Mouse (Mus musculus): ENCODE results near the gene Slc2a2.
"Not testable (repeated sequence)": the region's sequence is repeated elsewhere in the genome, so short reads cannot be mapped to it uniquely, and the experiment has no call there.

Slc2a2 gene

DNA sequence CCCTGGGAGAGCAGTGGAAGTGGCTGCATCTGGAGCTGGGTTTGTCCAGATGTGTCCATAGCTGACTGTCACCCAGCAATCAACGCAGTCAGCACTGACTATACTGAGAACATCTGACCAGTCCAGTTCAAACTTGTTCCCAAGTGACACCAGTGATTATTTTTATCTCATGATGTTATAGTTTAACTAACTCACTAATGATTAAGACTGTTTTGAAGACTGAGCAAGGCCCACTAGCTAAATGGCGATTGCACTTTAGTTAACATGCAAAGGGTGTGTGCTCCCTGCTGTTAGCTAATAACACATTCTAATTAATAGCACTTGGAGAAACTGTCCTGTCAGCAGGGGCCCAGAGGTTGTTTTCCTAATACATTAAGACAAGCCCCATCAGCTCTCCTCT is 39.3 kb downstream of the Slc2a2 start:
- no peak for DNase-seq

DNA sequence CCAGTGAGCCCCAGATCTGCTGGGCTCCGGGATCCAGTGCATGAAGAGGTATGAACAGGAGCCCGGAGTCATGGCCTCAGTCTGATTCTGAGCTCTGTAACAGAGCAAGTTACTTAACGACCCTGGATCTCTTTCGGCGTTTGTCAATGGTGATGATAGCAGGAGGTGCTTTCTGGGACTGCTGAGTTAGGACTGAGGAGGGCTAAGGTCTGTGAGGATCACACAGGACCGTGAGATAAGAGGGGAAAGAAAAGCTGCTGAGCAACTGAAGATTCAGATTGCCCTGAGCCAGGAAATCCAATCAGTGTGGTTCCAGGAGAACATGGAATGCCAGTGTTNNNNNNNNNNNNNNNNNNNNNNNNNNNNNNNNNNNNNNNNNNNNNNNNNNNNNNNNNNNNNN is 42.6 kb downstream of the Slc2a2 start:
- DNase-seq, result no peak

DNA sequence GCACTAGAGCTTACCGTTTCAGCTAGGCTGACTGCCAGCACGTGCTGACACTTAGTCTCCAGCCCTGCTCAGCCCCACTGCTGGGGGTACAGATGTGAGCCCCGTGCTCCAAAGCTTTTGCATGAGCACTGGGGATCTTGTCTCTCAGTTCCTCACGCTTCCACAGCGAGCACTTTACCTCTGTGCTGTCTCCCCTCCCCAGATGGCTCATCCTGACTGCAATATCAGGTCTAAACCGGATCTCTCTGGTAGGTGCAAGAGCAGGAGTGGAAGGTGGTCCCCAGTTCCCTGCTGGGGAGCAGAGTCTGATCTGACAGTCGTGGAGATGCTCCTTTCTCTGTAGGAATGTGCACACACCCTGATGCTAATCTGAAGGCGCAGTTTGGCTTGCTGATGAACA is 45.5 kb downstream of the Slc2a2 start:
- DNase-seq, result no peak

DNA sequence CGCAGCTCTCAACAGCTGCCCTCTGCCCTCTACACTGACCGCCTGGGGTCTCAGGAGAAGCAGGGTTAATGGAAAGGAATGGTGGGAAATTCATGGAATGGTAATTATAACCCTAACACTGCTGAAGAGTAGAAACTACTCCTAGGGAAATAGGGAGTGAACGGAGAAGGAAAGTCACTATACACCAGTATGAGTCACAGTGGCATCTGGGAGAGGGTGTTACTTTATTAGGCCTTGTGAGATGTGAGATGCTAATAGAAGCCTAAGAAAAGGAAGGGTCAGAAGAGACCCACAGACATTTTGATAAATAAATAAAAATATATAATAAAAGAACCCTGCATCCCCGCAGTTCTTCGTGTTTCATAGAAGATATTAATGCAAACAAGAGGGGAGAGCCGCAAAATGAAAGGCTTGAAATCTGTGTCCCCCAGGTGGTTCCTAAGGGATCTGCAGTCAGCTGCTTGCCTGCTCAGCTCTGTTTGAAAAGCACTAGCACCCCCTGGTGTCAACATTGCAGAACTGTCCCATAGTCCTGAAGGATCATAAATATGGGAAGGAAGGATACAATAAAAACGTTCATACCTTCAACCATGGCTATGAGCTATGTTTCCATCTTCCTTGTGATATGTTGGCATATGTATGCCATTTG is 48.3 kb downstream of the Slc2a2 start:
- DNase-seq, result peak; percentile 10 to 26

DNA sequence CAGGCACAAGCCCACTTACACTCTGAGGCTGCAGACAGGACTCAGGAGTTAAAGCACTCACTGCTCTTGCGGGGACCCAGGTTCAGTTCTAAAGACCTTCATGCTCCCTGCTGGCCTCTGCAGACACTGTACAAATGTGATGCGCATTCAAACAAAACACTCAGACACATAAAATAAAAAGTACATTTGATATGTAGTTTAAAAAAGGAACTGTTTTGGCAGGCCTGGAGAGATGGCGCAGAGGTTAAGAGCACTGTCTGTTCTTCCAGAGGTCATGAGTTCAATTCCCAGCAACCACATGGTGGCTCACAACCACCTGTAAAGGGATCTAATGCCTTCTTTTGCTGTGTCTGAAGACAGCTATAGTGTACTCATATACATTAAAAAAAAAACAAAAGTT is 50.4 kb downstream of the Slc2a2 start:
- DNase-seq, result no peak

DNA sequence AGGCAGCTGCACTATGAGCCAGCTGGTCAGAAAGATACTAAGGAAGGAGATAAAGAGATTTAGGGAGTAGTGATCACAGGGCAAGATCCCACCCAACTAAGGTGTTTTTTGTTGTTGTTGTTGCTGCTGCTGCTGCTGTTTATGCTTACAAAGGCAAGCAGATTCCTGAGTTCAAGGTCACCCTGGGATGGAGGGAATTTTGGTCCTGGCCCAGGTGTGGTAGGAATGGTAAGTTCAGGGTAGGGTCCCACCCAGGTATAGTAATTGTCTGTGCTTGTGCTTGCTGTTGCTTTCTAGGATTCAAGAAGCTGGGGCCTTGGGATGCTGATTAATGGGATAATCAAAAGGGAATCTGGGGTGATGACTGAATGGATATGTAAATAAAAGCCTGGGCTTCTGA is 51.3 kb downstream of the Slc2a2 start:
- DNase-seq, result no peak

DNA sequence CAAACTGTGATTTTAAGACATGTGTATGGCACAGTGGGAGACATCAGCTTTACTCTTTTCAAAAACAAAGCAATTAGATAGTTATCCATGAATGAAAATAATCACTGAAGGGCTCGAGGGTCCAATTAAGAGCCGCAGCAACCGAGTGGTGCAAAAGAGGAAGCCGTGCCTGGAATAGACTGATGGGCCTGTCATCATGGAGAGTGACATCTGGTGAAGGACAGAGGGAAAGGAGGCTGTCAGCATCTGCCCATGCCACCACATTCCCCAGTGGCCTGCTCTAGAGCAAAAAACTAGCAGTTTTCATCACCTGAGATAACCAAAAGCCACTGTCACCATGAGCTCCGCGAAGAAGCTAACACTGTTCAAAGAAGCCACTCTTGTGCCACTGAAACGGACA is 57.8 kb downstream of the Slc2a2 start:
- no peak for DNase-seq

DNA sequence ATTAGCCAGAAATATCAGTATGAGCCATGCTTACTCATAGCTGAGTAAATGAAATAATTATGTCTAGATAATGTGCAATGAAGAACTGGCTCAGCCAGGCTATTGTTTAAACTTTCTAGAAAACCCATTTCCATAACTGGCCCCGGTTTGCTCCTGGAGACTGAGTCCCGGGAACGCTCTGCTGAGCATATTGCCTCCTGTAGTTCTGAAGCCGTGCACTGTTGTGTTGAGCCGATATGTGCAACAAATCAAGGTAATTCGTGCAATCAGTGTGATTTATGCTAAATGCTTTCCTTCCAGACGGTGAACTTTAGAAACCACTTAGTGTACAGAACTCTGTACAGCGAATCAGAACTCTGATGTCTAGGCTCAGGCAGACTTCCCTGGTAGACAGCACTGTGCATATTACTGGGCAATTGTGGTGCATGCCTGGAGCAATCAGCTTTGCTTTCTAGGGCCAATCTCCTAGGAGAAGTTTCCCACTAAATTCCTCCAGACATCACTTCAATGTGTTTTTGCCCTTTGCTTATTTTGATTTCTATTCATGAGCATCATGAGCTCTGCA is 63.6 kb downstream of the Slc2a2 start:
- no peak for DNase-seq

DNA sequence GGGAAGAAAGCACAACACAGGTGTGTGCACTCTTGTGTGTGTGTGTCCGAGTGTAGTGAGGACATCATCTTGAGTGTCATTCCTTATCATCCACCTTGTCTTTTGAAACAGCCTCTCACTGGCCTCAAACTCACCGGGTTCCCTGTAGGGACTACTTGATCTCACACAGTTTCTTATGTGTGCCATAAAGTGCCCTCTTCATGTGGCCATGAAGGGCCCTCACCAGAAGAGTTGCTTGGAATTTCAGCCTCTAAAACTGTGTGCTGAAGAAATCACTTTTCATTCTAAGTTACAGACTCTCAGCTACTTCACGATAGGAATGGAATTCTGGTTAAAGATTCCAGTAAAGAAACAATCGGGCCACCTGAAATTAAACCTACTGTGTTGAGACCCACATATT is 69.2 kb downstream of the Slc2a2 start:
- DNase-seq, result no peak

DNA sequence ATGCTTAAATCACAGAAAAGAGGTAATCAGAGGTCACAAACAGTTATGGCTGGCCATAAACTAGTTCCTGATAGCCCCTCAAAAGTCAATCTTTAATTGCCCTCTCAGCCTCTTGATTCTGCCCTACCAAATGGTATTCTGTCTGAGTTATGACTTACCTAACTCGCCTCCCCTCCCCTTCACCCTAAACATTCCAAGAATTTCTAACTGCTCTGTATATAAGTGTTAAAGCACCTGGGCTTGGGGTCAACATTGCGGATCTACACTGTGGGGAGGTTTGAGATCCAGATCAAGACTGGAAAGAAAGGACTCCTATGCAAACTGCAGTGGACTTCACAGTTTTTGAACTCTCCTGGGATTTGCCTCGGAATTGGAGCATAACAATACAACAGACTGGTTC is 70.5 kb downstream of the Slc2a2 start:
- no peak for DNase-seq

DNA sequence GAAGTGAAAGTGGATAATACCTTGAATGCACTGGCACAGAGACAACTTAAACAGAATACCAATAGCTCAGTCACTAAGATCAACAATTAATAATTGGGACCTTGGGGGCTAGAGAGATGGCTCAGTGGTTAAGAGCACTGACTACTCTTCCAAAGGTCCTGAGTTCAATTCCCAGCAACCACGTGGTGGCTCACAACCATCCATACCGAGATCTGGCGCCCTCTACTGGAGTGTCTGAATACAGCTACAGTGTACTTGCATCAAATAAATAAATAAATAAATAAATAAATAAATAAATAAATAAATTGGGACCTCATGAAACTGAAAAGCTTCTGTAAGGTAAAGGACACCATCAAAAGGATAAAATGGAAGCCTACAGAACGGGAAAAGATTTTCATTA is 75.2 kb downstream of the Slc2a2 start:
- DNase-seq, result not testable (repeated sequence)

DNA sequence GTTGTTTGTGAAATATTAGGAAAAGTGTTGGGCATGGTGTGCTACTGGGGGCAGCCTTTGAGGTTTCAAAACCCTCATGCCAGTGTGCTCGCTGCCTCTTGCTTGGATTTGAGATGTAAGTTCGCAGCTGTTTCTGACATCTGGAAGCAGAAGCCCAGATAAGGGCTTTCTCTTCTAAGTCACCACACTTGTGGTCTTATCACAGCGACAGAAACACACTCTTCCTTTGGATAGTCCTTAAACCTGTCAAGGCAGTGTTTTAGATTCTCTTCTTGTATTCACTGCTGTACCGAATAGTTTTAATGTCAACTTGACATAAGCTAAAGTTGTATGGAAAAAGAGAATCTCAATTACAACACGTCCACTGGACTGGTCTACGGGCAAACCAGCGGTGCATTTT is 77.7 kb downstream of the Slc2a2 start:
- no peak for DNase-seq

DNA sequence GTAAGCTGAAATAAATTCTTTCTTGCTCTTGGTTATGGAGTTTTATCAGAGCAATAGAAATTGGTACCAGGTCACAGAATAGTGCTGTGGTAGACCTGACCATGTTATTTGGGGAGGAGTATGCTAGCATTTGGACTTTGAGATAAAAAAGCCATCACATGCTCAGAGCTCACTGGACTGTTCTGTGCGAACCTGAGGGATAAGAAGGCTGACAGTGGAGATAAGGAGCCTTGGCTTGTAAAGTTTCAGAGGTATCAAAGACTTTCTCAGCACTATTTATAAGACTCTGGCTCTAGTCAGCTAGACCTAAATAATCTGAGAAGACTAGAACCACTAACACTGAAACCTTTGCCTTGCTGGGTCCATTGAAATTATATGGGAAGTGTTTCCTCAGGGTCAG is 78.3 kb downstream of the Slc2a2 start:
- DNase-seq, result no peak

DNA sequence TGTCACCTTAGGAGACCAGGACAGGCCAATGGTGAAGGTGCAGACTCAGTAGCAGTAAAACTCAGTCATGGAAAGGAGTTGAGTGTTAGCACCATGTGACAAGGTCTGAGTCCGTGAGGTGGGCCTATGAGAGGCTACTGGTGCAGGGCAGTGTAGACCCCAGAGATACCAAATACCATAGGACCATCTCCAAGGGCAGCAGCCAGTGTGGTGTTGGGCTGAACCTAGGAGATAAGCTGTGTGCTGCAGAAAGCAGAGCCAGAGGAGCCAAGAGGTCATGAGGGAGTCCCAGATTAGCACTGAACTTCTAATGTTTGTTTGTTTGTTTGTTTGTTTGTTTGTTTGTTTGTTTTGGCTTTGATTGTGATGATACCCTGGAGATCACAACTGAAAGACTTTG is 78.8 kb downstream of the Slc2a2 start:
- DNase-seq, result no peak

DNA sequence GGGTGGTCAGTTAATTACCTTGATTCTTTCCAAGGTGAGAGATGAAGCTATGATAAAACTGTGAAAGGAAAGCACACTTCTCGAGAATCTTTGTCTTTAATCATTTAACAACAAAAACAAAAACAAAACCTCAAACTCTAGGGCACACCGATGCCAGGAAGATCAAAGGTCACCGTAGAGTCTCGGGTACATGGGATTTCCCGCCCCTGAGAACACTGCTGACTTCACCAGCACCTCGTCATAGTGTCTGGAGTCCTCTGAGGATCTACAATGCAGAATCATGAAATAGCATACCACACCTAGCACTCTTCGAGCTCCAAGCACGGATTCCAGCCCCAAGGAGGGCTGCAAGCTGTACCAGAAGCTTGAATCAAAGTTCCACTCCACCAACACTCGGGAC is 82.8 kb downstream of the Slc2a2 start:
- DNase-seq, result no peak

All from thymus, adult 18-20 months (tissue).